Mouse (Mus musculus): ENCODE data around the gene Tmem115.

DNA sequence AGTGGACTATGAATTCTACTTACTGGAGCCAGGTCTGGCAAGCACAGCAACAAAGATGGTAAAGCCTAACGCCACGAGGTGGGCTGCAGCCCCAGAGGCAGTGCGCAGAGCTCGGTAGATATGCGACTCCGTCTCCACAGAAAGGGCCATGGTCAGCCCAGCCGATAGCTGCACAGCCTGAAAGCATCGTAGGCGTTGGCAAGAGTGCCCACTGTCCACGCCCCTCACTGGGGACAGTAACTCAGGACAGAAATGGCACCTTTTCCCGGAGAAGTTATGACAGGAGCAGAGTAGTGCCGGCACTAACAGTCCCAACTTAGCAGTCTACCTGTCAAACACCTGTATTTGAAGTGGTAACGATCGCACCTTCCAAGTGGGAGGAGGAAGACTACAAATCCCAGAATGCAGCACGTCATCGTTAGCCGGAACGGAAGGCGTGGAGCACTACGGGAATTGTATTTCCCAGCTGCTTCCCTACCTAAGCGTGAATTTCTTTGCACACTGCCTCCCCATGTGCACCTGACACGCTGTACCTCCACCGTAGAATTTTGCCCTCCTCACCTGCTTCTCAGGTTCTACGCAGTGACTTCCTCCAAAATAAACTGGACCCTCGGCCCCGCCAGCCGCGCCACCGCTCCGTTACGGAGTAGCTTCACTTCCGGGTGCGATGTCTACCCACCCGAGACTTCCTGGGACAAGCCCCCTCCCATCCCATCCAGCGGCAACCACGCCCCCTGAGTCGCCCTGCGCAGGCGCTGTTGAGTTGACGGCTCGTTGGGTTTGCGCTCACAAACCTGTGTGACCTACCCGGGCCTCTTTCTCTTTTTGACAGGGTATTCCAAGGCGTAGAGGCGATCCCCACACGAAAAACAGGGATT is 8.0 kb downstream of the Tmem115 start, which contains the start of the genes Cyb561d2 and Nprl2:
- TF ChIP-seq CTCF (IDR thresholded peaks at IDR 0.05; ENCODE audit: low read depth): no peak
- TF ChIP-seq EP300 (IDR thresholded peaks at IDR 0.05; ENCODE audit: low read depth): no peak
